Mouse (Mus musculus) liver, embryonic 12.5 days (tissue): ENCODE measurements around the gene Ankub1. TPM values are rescaled to one million over a fixed set of nuclear protein-coding genes. Genes with fewer than 3 reads are reported as not detected.
A peak's percentile ranks its signal among the peaks of the same experiment; 100 is the strongest.

Experiments used
- ATAC-seq: fragments of 200-750 bp; cut with Nextera tagmentation; 2 replicates; pipeline ENCODE4 v1.8.0; 2017; ENCODE audit warnings: moderate number of reproducible peaks, mild to moderate bottlenecking, moderate library complexity
- H3K27ac ChIP-seq: fragments of 300-500 bp; sonication (generic); 2 replicates; pipeline ENCODE4 v1.5.1; 2016; ENCODE audit warnings: mild to moderate bottlenecking
- H3K27me3 ChIP-seq: fragments of 300-500 bp; sonication (generic); replicated peaks from 2 replicates; pipeline ENCODE4 v1.6.1; 2016; ENCODE audit warnings: mild to moderate bottlenecking, moderate library complexity
- H3K36me3 ChIP-seq: fragments of 300-500 bp; sonication (generic); 2 replicates; pipeline ENCODE4 v1.6.1; 2016; ENCODE audit warnings: mild to moderate bottlenecking, moderate library complexity
- H3K4me1 ChIP-seq: fragments of 300-500 bp; sonication (generic); 2 replicates; pipeline ENCODE4 v1.6.1; 2016
- H3K4me2 ChIP-seq: fragments of 300-500 bp; sonication (generic); 2 replicates; pipeline ENCODE4 v1.6.1; 2016; ENCODE audit warnings: mild to moderate bottlenecking, moderate library complexity
- H3K4me3 ChIP-seq: fragments of 300-500 bp; sonication (generic); 2 replicates; pipeline ENCODE4 v1.5.1; 2016; ENCODE audit warnings: mild to moderate bottlenecking, moderate library complexity
- H3K9ac ChIP-seq: fragments of 300-500 bp; sonication (generic); 2 replicates; pipeline ENCODE4 v1.6.1; 2016; ENCODE audit warnings: mild to moderate bottlenecking, moderate library complexity
- H3K9me3 ChIP-seq: fragments of 300-500 bp; sonication (generic); replicated peaks from 2 replicates; pipeline ENCODE4 v1.6.1; 2016; ENCODE audit warnings: mild to moderate bottlenecking, moderate library complexity
- WGBS: fragments of 180-500 bp; shearing (Covaris S2); methylation state at CpG from one replicate; pipeline ENCODE4 v1.1.7; 2016; ENCODE audit not compliant: insufficient replicate concordance; 5-methylcytosine and 5-hydroxymethylcytosine counted together
- microRNA-seq: library from miRNA; unstranded; fragments of <30 nt; microRNA quantifications from one replicate; pipeline ENCODE4, GENCODE M21; 2017
- polyA plus RNA-seq: library from polyadenylated mRNA; unstranded; fragments of >200 nt; fragmentation: Nextera tagmentation; extraction: Ambion mirVana; gene quantifications from 2 replicates; pipeline ENCODE4 v1.2.1, GENCODE M21; 2016

The Ankub1 gene
- polyA plus RNA-seq, 1 experiment from 2014 or later, result not detected

GRCm38 (mm10) chr3:57626954-57627513, 65.6 kb downstream of the Ankub1 start:
- Histone ChIP-seq H3K4me2 (no peak overlapping the region), H3K9me3 (no peaks in the 10 kb centered on the region), H3K36me3 (no peaks in the 10 kb centered on the region), H3K9ac (no peak overlapping the region), H3K4me3 (no peak overlapping the region), H3K27ac (no peak overlapping the region), H3K27me3 (no peaks in the 10 kb centered on the region), H3K4me1 (no peaks in the 10 kb centered on the region)
- 64% methylated on average over 11 of the region's 11 CpGs for WGBS
- no peak for ATAC-seq

GRCm38 (mm10) chr3:57625275-57625997, 67.2 kb downstream of the Ankub1 start:
- Histone ChIP-seq H3K36me3 (no peaks in the 10 kb centered on the region), H3K27me3 (no peaks in the 10 kb centered on the region), H3K9me3 (no peaks in the 10 kb centered on the region), H3K4me3 (no peak overlapping the region), H3K4me2 (peak overlapping the region; percentile 37), H3K27ac (no peak overlapping the region), H3K9ac (no peak overlapping the region), H3K4me1 (no peaks in the 10 kb centered on the region)
- WGBS, result 43% methylated on average over 21 of the region's 21 CpGs
- no peak for ATAC-seq

GRCm38 (mm10) chr3:57619718-57620117, 72.9 kb downstream of the Ankub1 start:
- no peak overlapping the region for H3K4me3 ChIP-seq
- no peaks in the 10 kb centered on the region for H3K36me3 ChIP-seq
- H3K9me3 ChIP-seq, result no peaks in the 10 kb centered on the region
- H3K27me3 ChIP-seq, result no peaks in the 10 kb centered on the region
- 66% methylated on average over 4 of the region's 4 CpGs for WGBS
- no peak overlapping the region for H3K27ac ChIP-seq
- ATAC-seq, result no peak
- H3K9ac ChIP-seq, result no peak overlapping the region
- H3K4me2 ChIP-seq, result no peak overlapping the region
- no peaks in the 10 kb centered on the region for H3K4me1 ChIP-seq

- Histone ChIP-seq H3K27me3 (no peaks in the 10 kb centered on the region), H3K9ac (no peak overlapping the region), H3K4me3 (no peak overlapping the region), H3K4me1 (no peaks in the 10 kb centered on the region), H3K36me3 (no peaks in the 10 kb centered on the region), H3K9me3 (no peaks in the 10 kb centered on the region), H3K4me2 (no peak overlapping the region), H3K27ac (no peak overlapping the region)
- WGBS, result 81% methylated on average over 4 of the region's 4 CpGs
- no peak for ATAC-seq
Measured at GRCm38 (mm10) chr3:57615652-57616051, 76.9 kb downstream of the Ankub1 start.

GRCm38 (mm10) chr3:57612430-57612997, 80.1 kb downstream of the Ankub1 start:
- H3K9ac ChIP-seq, result no peak overlapping the region
- no peak overlapping the region for H3K27ac ChIP-seq
- WGBS, result 53% methylated on average over 3 of the region's 3 CpGs
- no peaks in the 10 kb centered on the region for H3K4me1 ChIP-seq
- no peaks in the 10 kb centered on the region for H3K9me3 ChIP-seq
- no peak overlapping the region for H3K4me2 ChIP-seq
- no peaks in the 10 kb centered on the region for H3K36me3 ChIP-seq
- no peaks in the 10 kb centered on the region for H3K27me3 ChIP-seq
- H3K4me3 ChIP-seq, result no peak overlapping the region
- no peak for ATAC-seq

- H3K4me2 ChIP-seq, result no peak overlapping the region
- no peak overlapping the region for H3K9ac ChIP-seq
- H3K9me3 ChIP-seq, result no peaks in the 10 kb centered on the region
- H3K36me3 ChIP-seq, result no peaks in the 10 kb centered on the region
- 26% methylated on average over 7 of the region's 7 CpGs for WGBS
- no peak overlapping the region for H3K27ac ChIP-seq
- no peak overlapping the region for H3K4me3 ChIP-seq
- no peaks in the 10 kb centered on the region for H3K27me3 ChIP-seq
- ATAC-seq, result no peak
- H3K4me1 ChIP-seq, result no peaks in the 10 kb centered on the region
Measured at GRCm38 (mm10) chr3:57611776-57612175, 80.8 kb downstream of the Ankub1 start.

Small RNAs within 50 kb of the gene (microRNA-seq; reads per million reads assigned to microRNA genes)
- not detected for gene Mir6377

Other genes with a start within 250 kb of the Ankub1 start
- gene Wwtr1, start 116.9 kb downstream of the Ankub1 start, polyA plus RNA-seq, result 2.0 TPM in 2 replicates
- 50.5 and 53.5 TPM in 2 replicates for gene Commd2, start 41.1 kb downstream of the Ankub1 start, polyA plus RNA-seq
- 24.0 and 28.1 TPM in 2 replicates for gene Rnf13, start 43.3 kb upstream of the Ankub1 start, polyA plus RNA-seq
- 13.9 and 14.7 TPM in 2 replicates for gene Pfn2, start 155.3 kb upstream of the Ankub1 start, polyA plus RNA-seq